Mouse (Mus musculus): ENCODE data around the gene Olfr314. TPM values are rescaled to one million over a fixed set of nuclear protein-coding genes. Genes with fewer than 3 reads are reported as not detected.
"Not testable (repeated sequence)": the region's sequence is repeated elsewhere in the genome, so short reads cannot be mapped to it uniquely, and the experiment has no call there.

The Olfr314 gene
- polyA plus RNA-seq, 1 experiment = not detected

DNA sequence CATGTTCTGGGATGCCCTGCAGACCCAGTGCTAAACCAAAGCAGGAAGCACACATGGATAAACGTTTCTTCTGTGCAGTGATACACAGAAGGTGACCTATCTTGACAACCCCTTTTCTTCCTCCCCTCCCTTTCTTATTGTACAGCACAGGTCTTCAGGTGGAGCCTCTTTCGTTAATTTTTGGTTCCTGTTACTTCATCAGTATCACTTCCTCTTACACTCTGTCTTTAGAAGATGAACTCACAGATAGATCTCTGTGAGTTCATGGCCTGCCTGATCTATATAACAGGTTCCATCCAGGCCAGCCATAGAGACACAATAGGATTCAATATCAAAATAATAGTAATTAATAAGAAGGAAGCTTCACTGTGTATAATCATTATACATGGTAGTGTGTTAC lies 7.3 kb downstream of the Olfr314 start:
- Histone ChIP-seq H3K4me1 (ENCODE audit: control insufficient read depth, insufficient read depth, low read length) (no peaks in the 10 kb centered on the region), H3K4me3 (replicated peaks; ENCODE audit: extremely low read depth, low read depth, low read length) (no peak overlapping the region)
- no peak for DNase-seq
- no peak for TF ChIP-seq POLR2A (IDR thresholded peaks at IDR 0.05; ENCODE audit: borderline replicate concordance, extremely low read depth, low read depth, low read length)
- TF ChIP-seq CTCF (IDR thresholded peaks at IDR 0.05; ENCODE audit: insufficient read depth, low read length) = no peak
- 30% methylated on average over 2 of the region's 2 CpGs for WGBS

DNA sequence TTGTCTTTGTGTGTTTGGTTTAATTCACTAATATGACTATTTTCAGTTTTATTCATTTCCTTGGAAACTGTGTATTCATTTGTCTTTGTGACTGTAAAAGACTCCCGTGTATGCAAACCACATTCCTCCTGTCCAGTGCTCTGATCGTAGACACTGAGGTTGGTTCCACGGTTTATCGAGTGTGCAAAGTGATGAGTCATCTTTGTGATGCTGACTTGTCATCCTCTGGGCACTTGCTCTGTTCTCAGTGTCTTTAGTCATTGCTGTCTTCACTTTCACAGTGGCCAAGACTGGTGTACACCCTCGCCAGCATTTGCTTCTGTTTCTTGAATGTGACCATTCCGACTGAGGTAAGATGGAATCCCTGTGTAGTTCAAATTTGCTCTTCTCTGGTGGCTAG lies 7.9 kb downstream of the Olfr314 start:
- Histone ChIP-seq H3K4me1 (ENCODE audit: control insufficient read depth, insufficient read depth, low read length) (no peaks in the 10 kb centered on the region), H3K4me3 (replicated peaks; ENCODE audit: extremely low read depth, low read depth, low read length) (no peak overlapping the region)
- 59% methylated on average over 6 of the region's 6 CpGs for WGBS
- no peak for DNase-seq
- TF ChIP-seq POLR2A (IDR thresholded peaks at IDR 0.05; ENCODE audit: borderline replicate concordance, extremely low read depth, low read depth, low read length) (no peak), CTCF (IDR thresholded peaks at IDR 0.05; ENCODE audit: insufficient read depth, low read length) (no peak)

DNA sequence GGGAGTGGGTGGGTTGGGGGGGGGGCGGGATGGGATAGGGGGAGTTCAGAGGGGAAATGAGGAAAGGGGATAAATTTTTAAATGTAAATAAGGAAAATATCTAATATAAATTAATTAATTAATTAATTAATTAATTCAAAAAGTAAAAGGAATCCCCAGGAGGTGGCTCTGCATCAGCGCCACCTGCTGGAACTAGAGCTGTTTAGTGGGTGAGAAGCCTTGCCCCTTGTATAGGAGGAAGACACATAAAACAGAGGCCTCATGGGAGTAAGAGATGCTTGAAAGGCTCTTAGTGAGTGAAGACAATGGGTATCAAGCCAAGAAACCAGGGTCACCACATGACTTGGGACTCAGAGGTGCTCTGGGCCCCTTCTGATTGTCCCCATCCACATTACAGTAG lies 13.1 kb downstream of the Olfr314 start:
- 86% methylated on average over 2 of the region's 2 CpGs for WGBS

DNA sequence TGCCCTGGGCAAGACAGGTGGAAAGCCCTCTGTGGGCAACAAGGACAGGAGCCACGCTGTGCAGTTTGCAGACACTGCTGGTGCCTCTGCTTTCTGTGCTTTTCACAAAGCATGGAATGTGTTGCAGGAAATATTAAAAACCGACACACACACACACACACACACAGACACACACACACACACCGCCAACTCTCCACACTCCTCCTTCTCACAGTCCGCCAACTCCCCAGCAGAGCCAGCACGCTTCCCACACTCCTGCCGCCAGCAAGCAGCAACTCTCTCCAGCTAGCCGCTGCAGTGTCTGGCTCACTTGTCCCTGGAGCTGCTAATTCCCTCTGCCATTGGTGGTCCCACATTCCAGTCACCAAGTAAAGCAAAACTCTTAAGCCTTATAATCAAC lies 14.1 kb downstream of the Olfr314 start:
- Histone ChIP-seq H3K4me3 (replicated peaks; ENCODE audit: extremely low read depth, low read depth, low read length) (no peak overlapping the region), H3K4me1 (ENCODE audit: control insufficient read depth, insufficient read depth, low read length) (no peaks in the 10 kb centered on the region)
- WGBS = 57% methylated on average over 7 of the region's 7 CpGs
- TF ChIP-seq POLR2A (IDR thresholded peaks at IDR 0.05; ENCODE audit: borderline replicate concordance, extremely low read depth, low read depth, low read length) (no peak), CTCF (IDR thresholded peaks at IDR 0.05; ENCODE audit: insufficient read depth, low read length) (no peak)
- no peak for DNase-seq

More for the DNA sequence above, 13.1 kb downstream of the Olfr314 start:
- H3K4me3 ChIP-seq (replicated peaks; ENCODE audit: extremely low read depth, low read depth, low read length) = no peak overlapping the region
- DNase-seq = no peak
- H3K4me1 ChIP-seq (ENCODE audit: control insufficient read depth, insufficient read depth, low read length) = no peaks in the 10 kb centered on the region
- TF ChIP-seq POLR2A (IDR thresholded peaks at IDR 0.05; ENCODE audit: borderline replicate concordance, extremely low read depth, low read depth, low read length) = no peak
- no peak for TF ChIP-seq CTCF (IDR thresholded peaks at IDR 0.05; ENCODE audit: insufficient read depth, low read length)

DNA sequence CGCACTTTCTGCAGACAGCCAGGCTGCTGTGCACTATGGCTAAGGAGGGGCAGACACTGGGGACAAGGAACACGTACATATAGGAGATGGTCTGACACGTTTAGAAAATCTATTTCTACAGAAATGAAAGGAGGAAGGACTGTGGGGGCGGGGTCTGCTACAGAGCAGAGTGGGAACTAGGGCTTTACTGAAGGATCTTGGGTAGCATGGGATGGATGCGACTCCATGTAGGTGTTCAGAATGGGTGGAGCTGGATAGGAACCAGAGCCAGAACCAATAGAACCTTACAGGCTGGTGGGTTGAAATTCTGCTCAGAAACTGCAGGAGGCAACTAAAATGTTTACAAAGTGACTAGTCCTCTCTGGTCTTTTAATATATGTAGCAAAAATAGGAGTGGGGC lies 17.0 kb downstream of the Olfr314 start:
- WGBS = 70% methylated on average over 5 of the region's 5 CpGs

DNA sequence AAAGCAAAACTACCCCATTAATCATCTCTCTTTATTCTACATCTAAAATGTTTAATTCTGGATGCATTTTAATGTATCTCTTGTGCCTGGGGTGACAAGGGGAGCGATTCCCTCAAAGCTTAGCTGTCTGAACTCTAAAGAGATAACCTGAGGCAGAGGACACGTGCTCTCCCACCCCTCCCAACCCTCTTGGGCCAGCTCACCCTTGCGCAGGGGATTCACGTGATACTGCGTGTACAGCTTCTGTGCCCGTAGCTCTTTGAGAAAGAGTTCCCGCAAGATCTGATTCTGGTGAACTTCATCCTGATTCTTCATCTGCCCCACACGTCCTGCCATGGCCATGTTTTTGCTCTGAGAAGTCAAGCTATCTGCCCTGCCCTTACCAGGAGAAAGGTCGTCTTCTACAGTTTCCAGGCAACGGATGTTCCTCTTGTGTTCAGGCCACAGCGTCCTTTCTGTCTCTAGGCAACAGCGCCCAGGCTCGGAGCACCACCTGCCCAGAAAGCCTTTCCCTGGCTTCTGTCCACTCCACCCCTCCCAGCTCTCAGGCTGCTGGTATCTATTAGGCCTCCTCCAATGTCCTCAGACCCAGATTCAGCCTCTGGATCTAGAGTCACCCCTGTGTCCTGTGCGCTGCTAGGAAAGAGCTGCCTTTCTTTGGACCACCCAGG lies 18.9 kb downstream of the Olfr314 start, which contains the start of gene Fam183b:
Fam183b (minus strand) TSS at position 403 of the 671 bp plus-strand sequence.
- Histone ChIP-seq H3K4me3 (replicated peaks; ENCODE audit: extremely low read depth, low read depth, low read length) (no peak within 1 kb of the TSS), H3K4me1 (ENCODE audit: control insufficient read depth, insufficient read depth, low read length) (no peaks in the 10 kb centered on the region)
- TF ChIP-seq POLR2A (IDR thresholded peaks at IDR 0.05; ENCODE audit: borderline replicate concordance, extremely low read depth, low read depth, low read length) (no peak), CTCF (IDR thresholded peaks at IDR 0.05; ENCODE audit: insufficient read depth, low read length) (no peak)
- WGBS = 22% methylated on average over 14 of the region's 14 CpGs
- DNase-seq = no peak

More for the DNA sequence above, 17.0 kb downstream of the Olfr314 start:
- Histone ChIP-seq H3K4me1 (ENCODE audit: control insufficient read depth, insufficient read depth, low read length) (no peaks in the 10 kb centered on the region), H3K4me3 (replicated peaks; ENCODE audit: extremely low read depth, low read depth, low read length) (no peak overlapping the region)
- TF ChIP-seq POLR2A (IDR thresholded peaks at IDR 0.05; ENCODE audit: borderline replicate concordance, extremely low read depth, low read depth, low read length) (no peak), CTCF (IDR thresholded peaks at IDR 0.05; ENCODE audit: insufficient read depth, low read length) (no peak)
- DNase-seq = no peak

DNA sequence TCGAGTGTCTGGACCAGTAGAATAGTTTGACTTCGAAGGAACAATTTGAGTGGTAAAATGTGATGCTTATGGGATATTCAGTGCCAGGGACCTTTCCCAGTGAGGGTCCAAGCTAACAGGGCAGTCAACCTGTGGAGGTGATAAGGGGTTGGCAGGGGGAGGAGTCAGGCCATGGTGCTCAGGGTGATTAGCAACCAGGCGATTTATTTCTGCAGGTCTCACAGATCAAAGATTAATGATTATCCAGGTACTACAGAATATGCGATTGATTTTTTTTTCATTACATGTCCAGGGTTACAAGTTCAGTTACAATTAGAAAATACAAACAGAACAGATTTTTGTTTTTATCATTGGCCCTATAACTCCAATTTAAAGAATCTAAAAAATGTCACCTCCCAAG lies 21.1 kb downstream of the Olfr314 start:
- no peaks in the 10 kb centered on the region for H3K4me1 ChIP-seq (ENCODE audit: control insufficient read depth, insufficient read depth, low read length)
- no peak for DNase-seq
- WGBS = 48% methylated on average over 4 of the region's 4 CpGs
- no peak for TF ChIP-seq CTCF (IDR thresholded peaks at IDR 0.05; ENCODE audit: insufficient read depth, low read length)
- TF ChIP-seq POLR2A (IDR thresholded peaks at IDR 0.05; ENCODE audit: borderline replicate concordance, extremely low read depth, low read depth, low read length) = no peak
- no peak overlapping the region for H3K4me3 ChIP-seq (replicated peaks; ENCODE audit: extremely low read depth, low read depth, low read length)

DNA sequence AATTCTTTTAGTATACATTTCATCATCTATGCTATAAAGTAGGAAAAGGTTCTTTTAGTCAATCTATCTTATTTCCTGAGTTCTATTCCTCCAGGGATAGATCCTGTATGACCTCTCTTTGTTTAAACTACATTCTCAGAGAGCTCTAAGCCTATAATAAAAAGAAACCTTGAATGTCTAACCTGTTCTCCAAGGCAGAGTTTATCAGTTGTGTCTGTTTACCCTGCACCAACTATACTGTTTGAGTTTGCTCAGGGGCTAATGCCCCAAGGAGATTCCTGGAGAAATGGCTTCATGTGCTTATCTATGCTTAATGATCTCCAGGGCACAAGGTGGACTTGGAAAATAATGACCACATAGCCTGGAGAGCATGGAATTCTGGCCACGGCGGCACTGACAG lies 21.6 kb downstream of the Olfr314 start:
- Histone ChIP-seq H3K4me3 (replicated peaks; ENCODE audit: extremely low read depth, low read depth, low read length) (no peak overlapping the region), H3K4me1 (ENCODE audit: control insufficient read depth, insufficient read depth, low read length) (no peaks in the 10 kb centered on the region)
- WGBS = 26% methylated on average over 2 of the region's 2 CpGs
- no peak for DNase-seq
- TF ChIP-seq CTCF (IDR thresholded peaks at IDR 0.05; ENCODE audit: insufficient read depth, low read length) (no peak), POLR2A (IDR thresholded peaks at IDR 0.05; ENCODE audit: borderline replicate concordance, extremely low read depth, low read depth, low read length) (no peak)

DNA sequence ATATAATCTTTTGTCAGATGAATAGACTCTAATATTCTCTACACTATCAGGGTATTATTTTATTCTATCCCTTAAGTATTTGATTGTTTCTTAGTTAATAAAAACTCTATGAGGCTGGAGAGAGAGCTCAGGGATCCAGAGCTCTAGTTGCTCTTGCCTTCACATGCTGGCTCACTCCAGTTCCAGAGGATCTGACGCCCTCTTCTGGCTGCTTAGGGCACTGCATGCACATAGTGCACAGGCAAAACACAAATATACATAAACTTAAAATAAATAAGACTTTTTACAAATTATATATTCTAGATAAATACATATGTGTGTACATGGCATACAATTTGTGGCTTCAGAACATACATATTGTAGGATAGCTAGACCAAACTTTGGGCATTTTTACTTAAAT lies 29.2 kb downstream of the Olfr314 start:
- 0% methylated on average over 1 of the region's 1 CpGs for WGBS
- TF ChIP-seq CTCF (IDR thresholded peaks at IDR 0.05; ENCODE audit: insufficient read depth, low read length) (no peak), POLR2A (IDR thresholded peaks at IDR 0.05; ENCODE audit: borderline replicate concordance, extremely low read depth, low read depth, low read length) (no peak)
- Histone ChIP-seq H3K4me1 (ENCODE audit: control insufficient read depth, insufficient read depth, low read length) (no peaks in the 10 kb centered on the region), H3K4me3 (replicated peaks; ENCODE audit: extremely low read depth, low read depth, low read length) (no peak overlapping the region)
- no peak for DNase-seq

DNA sequence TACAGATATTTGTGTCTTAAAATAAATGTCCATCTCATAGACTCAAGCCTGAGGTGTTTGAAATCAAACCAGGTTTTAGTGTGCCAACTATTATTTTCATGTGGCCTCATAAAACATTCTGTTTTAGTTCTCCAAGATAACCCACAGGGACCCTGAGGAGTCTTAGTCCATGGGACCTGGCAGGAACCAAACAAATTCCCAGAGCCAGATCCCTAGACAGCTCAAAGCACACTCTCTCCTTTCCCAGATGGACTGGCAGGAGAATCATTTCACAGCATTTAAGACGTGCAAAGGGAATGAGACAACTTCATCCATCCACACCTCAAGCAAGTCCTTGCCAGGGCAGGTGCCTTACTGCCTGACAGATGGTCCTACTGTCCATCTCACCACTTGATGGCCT lies 31.9 kb downstream of the Olfr314 start, which contains the start of gene Olfr313:
Olfr313 (plus strand) TSS at position 301 of the 400 bp plus-strand sequence.
- WGBS = 41% methylated on average over 1 of the region's 1 CpGs
- H3K4me1 ChIP-seq (ENCODE audit: control insufficient read depth, insufficient read depth, low read length); H3K4me3 ChIP-seq (replicated peaks; ENCODE audit: extremely low read depth, low read depth, low read length): not testable (repeated sequence)

More for the DNA sequence above, 31.9 kb downstream of the Olfr314 start, which contains the start of gene Olfr313:
- not testable (repeated sequence) for DNase-seq
